17 mouse cellular contexts compared by ENCODE assay signal in the genomic region with DNA sequence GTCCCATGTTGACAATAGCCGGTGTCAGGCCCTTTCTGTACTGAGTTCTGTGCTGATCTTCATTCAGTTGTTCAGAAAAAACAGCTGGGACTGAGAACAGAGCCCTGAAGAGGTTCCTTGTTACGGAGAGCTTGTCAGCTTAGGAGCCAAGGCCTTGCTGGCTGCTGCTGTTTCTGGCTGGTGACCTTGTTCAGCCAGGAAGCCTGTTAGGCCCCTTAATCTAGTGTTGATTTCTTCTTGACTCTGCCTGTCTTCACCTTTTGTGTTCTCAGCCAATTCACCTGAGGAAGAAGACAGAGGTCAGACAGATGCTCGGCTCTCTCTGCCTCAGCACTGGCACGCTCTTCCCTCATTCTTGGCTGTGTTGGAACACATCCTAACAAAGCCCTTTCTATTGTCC.
DNase-seq lines count a peak whose midpoint lies in the region; ATAC-seq and TF ChIP-seq lines count a peak whose summit lies in the region.
"Had no signal": no experiment of that assay in that cellular context is flagged by ENCODE, and none has a peak within 500 bp of the region (broad histone marks: within the 10 kb centered on the region; RNA-seq: fewer than 3 reads in every experiment).

No protein-coding gene starts in this region.

- 0 out of 2 replicates have a peak overlapping the region, but pooled peaks have one; percentile 22 for H3K27ac ChIP-seq in embryonic facial prominence, embryonic 13.5 days
- no peak overlapping the region for H3K27ac ChIP-seq in embryonic facial prominence, embryonic 10.5 days (replicated peaks)
- H3K27ac ChIP-seq in intestine, embryonic 15.5 days: 0 out of 2 replicates have a peak overlapping the region, but pooled peaks have one; percentile 3
- H3K27ac ChIP-seq in intestine, postnatal 0 days (ENCODE audit: low read depth, low read length): no peak overlapping the region
- H3K27ac ChIP-seq: macrophage had no signal

- no peaks in the 10 kb centered on the region for H3K9me3 ChIP-seq in embryonic facial prominence, embryonic 13.5 days
- H3K9me3 ChIP-seq in embryonic facial prominence, embryonic 10.5 days: no peaks in the 10 kb centered on the region
- no peaks in the 10 kb centered on the region for H3K9me3 ChIP-seq in intestine, embryonic 15.5 days
- H3K9me3 ChIP-seq in intestine, postnatal 0 days (ENCODE audit: control insufficient read depth): no peaks in the 10 kb centered on the region

- H3K4me3 ChIP-seq in embryonic facial prominence, embryonic 13.5 days: no peak overlapping the region
- H3K4me3 ChIP-seq in embryonic facial prominence, embryonic 10.5 days: no peak overlapping the region
- no peak overlapping the region for H3K4me3 ChIP-seq in intestine, embryonic 15.5 days (replicated peaks)
- no peak overlapping the region for H3K4me3 ChIP-seq in intestine, postnatal 0 days (ENCODE audit: low read depth, low read length)
- H3K4me3 ChIP-seq: erythroblast, embryonic 14.5 days had no signal

- H3K4me1 ChIP-seq in embryonic facial prominence, embryonic 13.5 days: peaks cover 38% of the 10 kb centered on the region
- H3K4me1 ChIP-seq in embryonic facial prominence, embryonic 10.5 days: peaks cover 23% of the 10 kb centered on the region
- peaks cover 11% of the 10 kb centered on the region for H3K4me1 ChIP-seq in intestine, embryonic 15.5 days (replicated peaks)
- H3K4me1 ChIP-seq in intestine, postnatal 0 days (replicated peaks; ENCODE audit: control insufficient read depth, insufficient read depth, low read length): no peaks in the 10 kb centered on the region

- no peak for ATAC-seq in embryonic facial prominence, embryonic 13.5 days (ENCODE audit: insufficient number of reproducible peaks, insufficient read depth, low FRiP score, low TSS enrichment, low read depth)
- no peak for ATAC-seq in intestine, embryonic 15.5 days
- ATAC-seq in intestine, postnatal 0 days: no peak
- ATAC-seq: forebrain, embryonic 14.5 days had no signal

- no peaks in the 10 kb centered on the region for H3K36me3 ChIP-seq in embryonic facial prominence, embryonic 13.5 days
- H3K36me3 ChIP-seq in embryonic facial prominence, embryonic 10.5 days (replicated peaks): no peaks in the 10 kb centered on the region
- H3K36me3 ChIP-seq in intestine, embryonic 15.5 days: no peaks in the 10 kb centered on the region
- H3K36me3 ChIP-seq in intestine, postnatal 0 days (ENCODE audit: control insufficient read depth, insufficient read depth): no peaks in the 10 kb centered on the region

- 55% methylated on average over 4 of the region's 4 CpGs for WGBS in embryonic facial prominence, embryonic 13.5 days
- WGBS in embryonic facial prominence, embryonic 10.5 days: 61% methylated on average over 4 of the region's 4 CpGs
- WGBS in intestine, embryonic 15.5 days: 63% methylated on average over 4 of the region's 4 CpGs
- 64% methylated on average over 4 of the region's 4 CpGs for WGBS in intestine, postnatal 0 days

- H3K27me3 ChIP-seq in embryonic facial prominence, embryonic 13.5 days: peaks cover 22% of the 10 kb centered on the region
- H3K27me3 ChIP-seq in embryonic facial prominence, embryonic 10.5 days (replicated peaks; ENCODE audit: low read depth, poor library complexity, severe bottlenecking): peaks cover 15% of the 10 kb centered on the region
- no peaks in the 10 kb centered on the region for H3K27me3 ChIP-seq in intestine, embryonic 15.5 days (replicated peaks)
- H3K27me3 ChIP-seq in intestine, postnatal 0 days (replicated peaks; ENCODE audit: control insufficient read depth, insufficient read depth, low read length): no peaks in the 10 kb centered on the region

- no peak overlapping the region for H3K9ac ChIP-seq in embryonic facial prominence, embryonic 13.5 days
- no peak overlapping the region for H3K9ac ChIP-seq in intestine, embryonic 15.5 days
- no peak overlapping the region for H3K9ac ChIP-seq in intestine, postnatal 0 days (ENCODE audit: low read depth, low read length)

- no peak for TF ChIP-seq CTCF in intestine, postnatal 0 days (IDR thresholded peaks at IDR 0.05; ENCODE audit: low read depth)

- no peak for DNase-seq in embryonic facial prominence, embryonic 10.5 days (ENCODE audit: low spot score)
- peak; percentile 55 for DNase-seq in brain, adult 2 months (ENCODE audit: low read depth, low spot score)
- DNase-seq in skeletal muscle tissue, adult 2 months (ENCODE audit: low read depth, low spot score): peak; percentile 21
- DNase-seq in kidney, adult 9 months: no peak
- DNase-seq: cerebellum, adult 8-10 months; heart, adult 18-20 months; retina, postnatal 1 day; right cerebral cortex, postnatal 4 days; thymus, adult 2 months had no signal

- H3K4me2 ChIP-seq in embryonic facial prominence, embryonic 13.5 days: no peak overlapping the region
- no peak overlapping the region for H3K4me2 ChIP-seq in intestine, embryonic 15.5 days (replicated peaks)
- H3K4me2 ChIP-seq in intestine, postnatal 0 days (replicated peaks; ENCODE audit: low read depth): no peak overlapping the region
- H3K4me2 ChIP-seq: liver, embryonic 11.5 days; midbrain, embryonic 11.5 days had no signal

Comparison
In these comparisons a context has a peak if more than half of its experiments do, and no peak if none do; other contexts are left out.
1. H3K27ac ChIP-seq: peak in embryonic facial prominence, embryonic 13.5 days (single experiment) and intestine, embryonic 15.5 days (single experiment); none in embryonic facial prominence, embryonic 10.5 days (single experiment) and intestine, postnatal 0 days (single experiment).
2. DNase-seq: peak in brain, adult 2 months (single experiment) and skeletal muscle tissue, adult 2 months (single experiment); none in embryonic facial prominence, embryonic 10.5 days (single experiment) and kidney, adult 9 months (single experiment).